Mouse (Mus musculus): Measurements from ENCODE around the gene Ptpn18.
"Not testable (repeated sequence)": the region's sequence is repeated elsewhere in the genome, so short reads cannot be mapped to it uniquely, and the experiment has no call there.

Gene Ptpn18

GRCm38 (mm10) chr1:34459284-34460060, at the start of gene Ptpn18:
Gene Ptpn18 (plus strand): TSS chr1:34459762.
- DNase-seq = peak; percentile 96

- no peak for DNase-seq
These were observed 31.1 kb upstream of the Ptpn18 start for GRCm38 (mm10) chr1:34428466-34428865.

GRCm38 (mm10) chr1:34429281-34429680, 30.3 kb upstream of the Ptpn18 start:
- DNase-seq = no peak

GRCm38 (mm10) chr1:34430981-34431380, 28.6 kb upstream of the Ptpn18 start:
- no peak for DNase-seq

- no peak for DNase-seq
These were observed 28.1 kb upstream of the Ptpn18 start for GRCm38 (mm10) chr1:34431431-34431830.

- peak; percentile 49 for DNase-seq
These were observed 27.2 kb upstream of the Ptpn18 start for GRCm38 (mm10) chr1:34432411-34432775.

GRCm38 (mm10) chr1:34432776-34433481, 26.6 kb upstream of the Ptpn18 start:
- DNase-seq = no peak

- DNase-seq = peak; percentile 42
These were observed 25.6 kb upstream of the Ptpn18 start for GRCm38 (mm10) chr1:34433891-34434521.

- DNase-seq = peak; percentile 98
These were observed 24.9 kb upstream of the Ptpn18 start for GRCm38 (mm10) chr1:34434660-34435160.

GRCm38 (mm10) chr1:34435371-34436120, 24.0 kb upstream of the Ptpn18 start:
- no peak for DNase-seq

- no peak for DNase-seq
These were observed 23.2 kb upstream of the Ptpn18 start for GRCm38 (mm10) chr1:34436374-34436773.

- not testable (repeated sequence) for DNase-seq
These were observed 22.2 kb upstream of the Ptpn18 start for GRCm38 (mm10) chr1:34437366-34437765.

- no peak for DNase-seq
These were observed 21.0 kb upstream of the Ptpn18 start for GRCm38 (mm10) chr1:34438381-34439051.

- peak; percentile 93 for DNase-seq
These were observed 20.2 kb upstream of the Ptpn18 start, which contains the start of the genes Ccdc115 and Imp4 for GRCm38 (mm10) chr1:34439215-34439960. Gene Ccdc115 (minus strand): TSS chr1:34439672. Gene Imp4 (plus strand): TSS chr1:34439851.

- no peak for DNase-seq
These were observed 19.5 kb upstream of the Ptpn18 start for GRCm38 (mm10) chr1:34439961-34440630.

GRCm38 (mm10) chr1:34443124-34443523, 16.4 kb upstream of the Ptpn18 start:
- DNase-seq = no peak

GRCm38 (mm10) chr1:34458431-34458830, 1.1 kb upstream of the Ptpn18 start:
- DNase-seq = no peak

GRCm38 (mm10) chr1:34460061-34460441, 489 bp downstream of the Ptpn18 start:
- DNase-seq = no peak

- peak; percentile 41 for DNase-seq
These were observed 3.2 kb downstream of the Ptpn18 start for GRCm38 (mm10) chr1:34462766-34463165.

- DNase-seq = no peak
These were observed 4.8 kb downstream of the Ptpn18 start for GRCm38 (mm10) chr1:34464310-34464817.

GRCm38 (mm10) chr1:34465445-34465844, 5.9 kb downstream of the Ptpn18 start:
- no peak for DNase-seq
